Mouse (Mus musculus) midbrain, postnatal 0 days (tissue): ENCODE measurements around the gene Rps6kb2. TPM values are rescaled to one million over a fixed set of nuclear protein-coding genes. Genes with fewer than 3 reads are reported as not detected.

Experiments
- ATAC-seq: fragments of 200-750 bp; cut with Nextera tagmentation; 2 replicates; pipeline ENCODE4 v1.8.0; 2017; ENCODE audit warnings: moderate number of reproducible peaks, mild to moderate bottlenecking, moderate TSS enrichment, moderate library complexity; ENCODE audit not compliant: low FRiP score
- DNase-seq: peaks from one replicate; pipeline ENCODE4 v3.0.0-alpha.2; 2015; ENCODE audit warnings: low spot score
- H3K27ac ChIP-seq: fragments of 300-500 bp; sonication (generic); 2 replicates; pipeline ENCODE4 v1.5.1; 2014; ENCODE audit warnings: low read depth, mild to moderate bottlenecking, low read length, mixed read lengths
- H3K27me3 ChIP-seq: fragments of 300-500 bp; sonication (generic); 2 replicates; pipeline ENCODE4 v1.6.1; 2014; ENCODE audit warnings: low read length, control low read depth, mixed read lengths; ENCODE audit not compliant: insufficient read depth
- H3K36me3 ChIP-seq: fragments of 300-500 bp; sonication (generic); 2 replicates; pipeline ENCODE4 v1.6.1; 2014; ENCODE audit warnings: low read length, control low read depth, mixed read lengths; ENCODE audit not compliant: insufficient read depth
- H3K4me1 ChIP-seq: fragments of 300-500 bp; sonication (generic); 2 replicates; pipeline ENCODE4 v1.6.1; 2014; ENCODE audit warnings: mild to moderate bottlenecking, control low read depth, antibody characterized with exemption, low read length, mixed read lengths; ENCODE audit not compliant: insufficient read depth
- H3K4me2 ChIP-seq: fragments of 300-500 bp; sonication (generic); 2 replicates; pipeline ENCODE4 v1.6.1; 2014; ENCODE audit warnings: low read depth, mild to moderate bottlenecking, low read length, mixed read lengths; ENCODE audit not compliant: poor library complexity, severe bottlenecking
- H3K4me3 ChIP-seq: fragments of 300-500 bp; sonication (generic); 2 replicates; pipeline ENCODE4 v1.5.1; 2014; ENCODE audit warnings: low read depth, mild to moderate bottlenecking, low read length, moderate library complexity
- H3K9ac ChIP-seq: fragments of 300-500 bp; sonication (generic); replicated peaks from 2 replicates; pipeline ENCODE4 v1.6.1; 2014; ENCODE audit warnings: mild to moderate bottlenecking, low read length, moderate library complexity, mixed read lengths; ENCODE audit not compliant: poor library complexity, severe bottlenecking
- H3K9me3 ChIP-seq: fragments of 300-500 bp; sonication (generic); 2 replicates; pipeline ENCODE4 v1.6.1; 2016; ENCODE audit warnings: low read length, control low read depth
- CTCF ChIP-seq: IDR thresholded peaks from 2 replicates; pipeline ENCODE4 v1.5.1; 2016; ENCODE audit warnings: antibody characterized with exemption, mild to moderate bottlenecking
- WGBS: fragments of 180-500 bp; shearing (Covaris S2); extraction: QIAGEN DNeasy Blood & Tissue Kit; methylation state at CpG from one replicate; pipeline ENCODE4 v1.1.7; 2014; 5-methylcytosine and 5-hydroxymethylcytosine counted together
- polyA plus RNA-seq: library from polyadenylated mRNA; unstranded; fragments of >200 nt; fragmentation: Nextera tagmentation; extraction: Ambion mirVana; gene quantifications from 2 replicates; pipeline ENCODE4 v1.2.1, GENCODE M21; 2015
- total RNA-seq: library from RNA; depleted of rRNA; stranded (reverse); fragments of >200 nt; gene quantifications from 2 replicates; pipeline ENCODE4 v1.2.3, GENCODE M21; 2014

Rps6kb2 gene
- total and polyA plus RNA-seq, 2 experiments from 2014 or later: 23.5 to 62.8 TPM

- Histone ChIP-seq H3K27me3 (no peaks in the 10 kb centered on the region), H3K9me3 (no peaks in the 10 kb centered on the region), H3K4me1 (peaks cover 10% of the 10 kb centered on the region), H3K4me2 (peak within 1 kb of the TSS; percentile 88), H3K4me3 (peak within 1 kb of the TSS; percentile 94), H3K36me3 (peaks cover 28% of the 10 kb centered on the region), H3K9ac (peak within 1 kb of the TSS; percentile 100), H3K27ac (peak within 1 kb of the TSS; percentile 94)
- 6% methylated on average over 29 of the region's 47 CpGs for WGBS
- DNase-seq: peak; percentile 90
- ATAC-seq: peak; percentile 88
- TF ChIP-seq CTCF: peak; percentile 81
These were observed 28.5 kb upstream of the Rps6kb2 start, which contains the start of gene Ppp1ca for GRCm38 (mm10) chr19:4191528-4192250. Gene Ppp1ca, plus strand, starts transcription at chr19:4192065.

GRCm38 (mm10) chr19:4190831-4191334, 27.7 kb upstream of the Rps6kb2 start, which contains the start of gene Tbc1d10c:
Gene Tbc1d10c, minus strand, starts transcription at chr19:4191284.
- Histone ChIP-seq H3K36me3 (peaks cover 20% of the 10 kb centered on the region; the same call in 1 of the 2 replicates), H3K4me1 (peaks cover 10% of the 10 kb centered on the region), H3K4me3 (peak within 1 kb of the TSS; percentile 94), H3K9ac (peak within 1 kb of the TSS; percentile 100), H3K9me3 (no peaks in the 10 kb centered on the region), H3K27me3 (no peaks in the 10 kb centered on the region), H3K4me2 (peak within 1 kb of the TSS; percentile 88), H3K27ac (peak within 1 kb of the TSS; percentile 94)
- no peak for TF ChIP-seq CTCF
- WGBS: 67% methylated on average over 4 of the region's 4 CpGs
- DNase-seq (no peak), ATAC-seq (no peak)

- 86% methylated on average over 12 of the region's 12 CpGs for WGBS
- H3K36me3 ChIP-seq: peaks cover 3% of the 10 kb centered on the region; the same call in 1 of the 2 replicates
- no peak overlapping the region for H3K4me2 ChIP-seq
- H3K4me1 ChIP-seq: peaks cover 10% of the 10 kb centered on the region
- DNase-seq: no peak
- no peak overlapping the region for H3K27ac ChIP-seq
- no peak for TF ChIP-seq CTCF
- ATAC-seq: no peak
- no peaks in the 10 kb centered on the region for H3K9me3 ChIP-seq
- no peak overlapping the region for H3K4me3 ChIP-seq
- H3K9ac ChIP-seq: no peak overlapping the region
- H3K27me3 ChIP-seq: no peaks in the 10 kb centered on the region
These were observed 26.0 kb upstream of the Rps6kb2 start for GRCm38 (mm10) chr19:4189051-4189620.

- Histone ChIP-seq H3K27ac (no peak overlapping the region), H3K9me3 (no peaks in the 10 kb centered on the region), H3K4me1 (no peaks in the 10 kb centered on the region), H3K36me3 (no peaks in the 10 kb centered on the region), H3K9ac (no peak overlapping the region), H3K27me3 (no peaks in the 10 kb centered on the region), H3K4me2 (no peak overlapping the region), H3K4me3 (no peak overlapping the region)
- no peak for ATAC-seq
- no peak for DNase-seq
- WGBS: 74% methylated on average over 3 of the region's 3 CpGs
- no peak for TF ChIP-seq CTCF
These were observed 24.1 kb upstream of the Rps6kb2 start for GRCm38 (mm10) chr19:4187303-4187702.

GRCm38 (mm10) chr19:4184976-4185975, 22.1 kb upstream of the Rps6kb2 start:
- DNase-seq (no peak), ATAC-seq (no peak)
- Histone ChIP-seq H3K27ac (no peak overlapping the region), H3K27me3 (no peaks in the 10 kb centered on the region), H3K9me3 (no peaks in the 10 kb centered on the region), H3K9ac (no peak overlapping the region), H3K4me2 (no peak overlapping the region), H3K4me1 (peaks cover 4% of the 10 kb centered on the region; the same call in 1 of the 2 replicates), H3K36me3 (no peaks in the 10 kb centered on the region), H3K4me3 (no peak overlapping the region)
- TF ChIP-seq CTCF: no peak
- 70% methylated on average over 15 of the region's 15 CpGs for WGBS
